Mouse (Mus musculus): ENCODE results near the gene Aurkb. TPM values are rescaled to one million over a fixed set of nuclear protein-coding genes. Genes with fewer than 3 reads are reported as not detected.

Aurkb gene
- total and polyA plus RNA-seq, 3 experiments = 120 to 170 (median 159) TPM

- peak; percentile 91 for DNase-seq (ENCODE audit: low read depth, low spot score)
- peak; percentile 12; the same call in 1 of the 2 replicates for TF ChIP-seq GATA1 (IDR thresholded peaks at IDR 0.05; ENCODE audit: low read depth, low read length)
- no peak for TF ChIP-seq RAD21 (IDR thresholded peaks at IDR 0.05; ENCODE audit: low read depth, low read length)
- peak; percentile 98 for TF ChIP-seq TBP (IDR thresholded peaks at IDR 0.05; ENCODE audit: low read depth, low read length)
- Histone ChIP-seq H3K79me2 (ENCODE audit: control insufficient read depth, insufficient read depth, low read length, poor library complexity) (no peaks in the 10 kb centered on the region; the same call in 1 of the 2 replicates), H3K9ac (ENCODE audit: control insufficient read depth, low read depth, low read length, poor library complexity, severe bottlenecking) (peak overlapping the region; percentile 68), H3K27ac (ENCODE audit: control insufficient read depth, low read depth, low read length) (peak overlapping the region; percentile 61), H3K36me3 (ENCODE audit: control insufficient read depth in 1 of 2, insufficient read depth in 2 of 2, low read length in 2 of 2) (peaks cover 0 to 13% of the 10 kb centered on the region in 2 experiments; a peak in 2 of 4 replicates), H3K4me1 (ENCODE audit: control insufficient read depth in 1 of 2, insufficient read depth in 2 of 2, low read length in 2 of 2) (peaks cover 0 to 22% of the 10 kb centered on the region in 2 experiments; a peak in 3 of 4 replicates), H3K9me3 (replicated peaks; ENCODE audit: insufficient read depth, low read length) (no peaks in the 10 kb centered on the region), H3K4me3 (ENCODE audit: control insufficient read depth in 1 of 2, insufficient read depth in 1 of 2, low read depth in 2 of 2, low read length in 2 of 2) (peak overlapping the region; percentile 48 to 84), H3K27me3 (ENCODE audit: control insufficient read depth in 1 of 2, insufficient read depth in 2 of 2, low read length in 2 of 2) (no peaks in the 10 kb centered on the region)
These were observed 8.0 kb upstream of the Aurkb start for GRCm38 (mm10) chr11:69037231-69038061.

DNA sequence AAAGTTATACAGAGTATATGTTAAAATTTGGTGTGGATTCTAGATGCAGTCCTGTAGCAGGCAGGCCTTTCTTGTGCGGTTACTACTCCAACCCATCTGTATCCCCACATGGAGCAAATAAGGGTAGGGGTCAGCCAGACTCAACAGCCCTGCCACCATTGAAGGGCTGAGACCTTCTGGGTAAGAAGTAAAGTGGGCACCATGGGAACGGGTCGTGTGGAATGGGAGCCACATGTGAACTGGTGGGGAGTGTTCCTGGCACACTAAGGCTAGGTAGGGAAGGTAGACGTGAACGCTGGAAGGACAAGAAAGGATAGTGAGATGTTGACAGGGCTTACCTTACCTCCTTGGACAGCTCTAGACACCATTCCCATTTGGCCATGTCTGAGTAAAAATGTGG is 7.3 kb upstream of the Aurkb start:
- peaks cover 0 to 22% of the 10 kb centered on the region in 2 experiments; a peak in 3 of 4 replicates for H3K4me1 ChIP-seq (ENCODE audit: control insufficient read depth in 1 of 2, insufficient read depth in 2 of 2, low read length in 2 of 2)
- peak overlapping the region; percentile 4 for H3K9ac ChIP-seq (ENCODE audit: control insufficient read depth, low read depth, low read length, poor library complexity, severe bottlenecking)
- H3K4me3 ChIP-seq (ENCODE audit: control insufficient read depth in 1 of 2, insufficient read depth in 1 of 2, low read depth in 2 of 2, low read length in 2 of 2) = peak overlapping the region in 1 of 2 experiments; percentile 16; a peak in 2 of 4 replicates
- peak; percentile 48 for DNase-seq (ENCODE audit: low read depth, low spot score)
- TF ChIP-seq EP300 (IDR thresholded peaks at IDR 0.05; ENCODE audit: low read depth in 1 of 2, low read length in 2 of 2) (no peak), POLR2A (IDR thresholded peaks at IDR 0.05; ENCODE audit: control insufficient read depth in 1 of 2, insufficient read depth in 1 of 2, low read depth in 1 of 2, low read length in 2 of 2, poor library complexity in 1 of 2) (no peak), ZMIZ1 (IDR thresholded peaks at IDR 0.05; ENCODE audit: low read depth, low read length) (no peak), RCOR1 (IDR thresholded peaks at IDR 0.05; ENCODE audit: low read depth, low read length) (no peak), POLR2AphosphoS2 (IDR thresholded peaks at IDR 0.05; ENCODE audit: low read length) (no peak)
- no peaks in the 10 kb centered on the region; the same call in 1 of the 2 replicates for H3K79me2 ChIP-seq (ENCODE audit: control insufficient read depth, insufficient read depth, low read length, poor library complexity)
- peaks cover 0 to 13% of the 10 kb centered on the region in 2 experiments; a peak in 2 of 4 replicates for H3K36me3 ChIP-seq (ENCODE audit: control insufficient read depth in 1 of 2, insufficient read depth in 2 of 2, low read length in 2 of 2)
- H3K9me3 ChIP-seq (replicated peaks; ENCODE audit: insufficient read depth, low read length) = no peaks in the 10 kb centered on the region
- H3K27me3 ChIP-seq (ENCODE audit: control insufficient read depth in 1 of 2, insufficient read depth in 2 of 2, low read length in 2 of 2) = no peaks in the 10 kb centered on the region
- H3K27ac ChIP-seq (ENCODE audit: control insufficient read depth, low read depth, low read length) = no peak overlapping the region

GRCm38 (mm10) chr11:69046395-69046774 is 938 bp downstream of the Aurkb start:
- Histone ChIP-seq H3K27me3 (ENCODE audit: control insufficient read depth in 1 of 2, insufficient read depth in 2 of 2, low read length in 2 of 2) (no peaks in the 10 kb centered on the region), H3K27ac (ENCODE audit: control insufficient read depth, low read depth, low read length) (peak overlapping the region; percentile 76; the same call in 1 of the 2 replicates), H3K79me2 (ENCODE audit: control insufficient read depth, insufficient read depth, low read length, poor library complexity) (peaks cover 35% of the 10 kb centered on the region), H3K9me3 (replicated peaks; ENCODE audit: insufficient read depth, low read length) (no peaks in the 10 kb centered on the region), H3K4me3 (ENCODE audit: control insufficient read depth in 1 of 2, insufficient read depth in 1 of 2, low read depth in 2 of 2, low read length in 2 of 2) (peak overlapping the region; percentile 67 to 83), H3K36me3 (ENCODE audit: control insufficient read depth in 1 of 2, insufficient read depth in 2 of 2, low read length in 2 of 2) (peaks cover 15 to 17% of the 10 kb centered on the region in 2 experiments), H3K4me1 (ENCODE audit: control insufficient read depth in 1 of 2, insufficient read depth in 2 of 2, low read length in 2 of 2) (peaks cover 3 to 11% of the 10 kb centered on the region in 2 experiments; a peak in 3 of 4 replicates), H3K9ac (ENCODE audit: control insufficient read depth, low read depth, low read length, poor library complexity, severe bottlenecking) (peak overlapping the region; percentile 72)
- TF ChIP-seq MYB (IDR thresholded peaks at IDR 0.05; ENCODE audit: low read depth, low read length) (no peak), EP300 (IDR thresholded peaks at IDR 0.05; ENCODE audit: low read depth in 1 of 2, low read length in 2 of 2) (no peak), MYC (IDR thresholded peaks at IDR 0.05; ENCODE audit: low read depth, low read length) (no peak), MAFK (IDR thresholded peaks at IDR 0.05; ENCODE audit: borderline replicate concordance, low read depth, low read length) (no peak), SIN3A (IDR thresholded peaks at IDR 0.05; ENCODE audit: low read length) (no peak), HCFC1 (IDR thresholded peaks at IDR 0.05; ENCODE audit: low read depth, low read length) (no peak)
- peak; percentile 58 for DNase-seq (ENCODE audit: low read depth, low spot score)

Data from MEL (cell line).